Mouse (Mus musculus) bone marrow macrophage, adult 2 months (primary cell): ENCODE data around the gene Kmt5c. TPM values are rescaled to one million over a fixed set of nuclear protein-coding genes. Genes with fewer than 3 reads are reported as not detected.
A peak's percentile ranks its signal among the peaks of the same experiment; 100 is the strongest.

Source experiments
- H3K27ac ChIP-seq: 2 replicates; pipeline ENCODE4 v1.5.1; 2012; ENCODE audit warnings: low read depth, low read length; ENCODE audit not compliant: insufficient read depth
- H3K4me1 ChIP-seq: 2 replicates; pipeline ENCODE4 v1.6.1; 2012; ENCODE audit warnings: low read length; ENCODE audit not compliant: control insufficient read depth, insufficient read depth
- H3K4me3 ChIP-seq: 2 replicates; pipeline ENCODE4 v1.5.1; 2012; ENCODE audit warnings: mild to moderate bottlenecking, low read length, moderate library complexity; ENCODE audit not compliant: insufficient read depth
- CTCF ChIP-seq: IDR thresholded peaks from 2 replicates; pipeline ENCODE4 v1.5.1; 2012; ENCODE audit warnings: low read depth, mild to moderate bottlenecking, low read length, moderate library complexity
- POLR2A ChIP-seq: IDR thresholded peaks from 2 replicates; pipeline ENCODE4 v1.6.1; 2012; ENCODE audit warnings: mild to moderate bottlenecking, low read depth, low read length, borderline replicate concordance
- polyA plus RNA-seq: library from polyadenylated mRNA; stranded (reverse); fragments of >200 nt; gene quantifications from 2 replicates; pipeline ENCODE4 v1.2.4, GENCODE M21; 2012; ENCODE audit not compliant: missing spikeins, insufficient read depth, insufficient read length

The Kmt5c gene
- polyA plus RNA-seq, 1 experiment: 109 TPM

- H3K4me3 ChIP-seq: peak overlapping the region; percentile 76
- H3K4me1 ChIP-seq: peaks cover 36% of the 10 kb centered on the region
- TF ChIP-seq POLR2A (no peak), CTCF (no peak)
- peak overlapping the region; percentile 87 for H3K27ac ChIP-seq
Observed at GRCm38 (mm10) chr7:4723508-4723907, 16.4 kb upstream of the Kmt5c start.

GRCm38 (mm10) chr7:4724359-4724758 lies 15.6 kb upstream of the Kmt5c start:
- Histone ChIP-seq H3K27ac (peak overlapping the region; percentile 87), H3K4me1 (peaks cover 36% of the 10 kb centered on the region), H3K4me3 (peak overlapping the region; percentile 76)
- TF ChIP-seq CTCF (no peak), POLR2A (no peak)

- peaks cover 31% of the 10 kb centered on the region for H3K4me1 ChIP-seq
- no peak for TF ChIP-seq CTCF
- peak within 1 kb of the TSS; percentile 76 for H3K4me3 ChIP-seq
- H3K27ac ChIP-seq: peak within 1 kb of the TSS; percentile 87
Observed at GRCm38 (mm10) chr7:4725169-4725568, 14.7 kb upstream of the Kmt5c start, which contains the start of gene Tmem150b. Tmem150b (minus strand) TSS chr7:4725249.

GRCm38 (mm10) chr7:4731090-4731489 lies 8.8 kb upstream of the Kmt5c start:
- TF ChIP-seq CTCF: no peak
- TF ChIP-seq POLR2A: no peak
- H3K4me3 ChIP-seq: no peak overlapping the region

GRCm38 (mm10) chr7:4732968-4733392 lies 6.9 kb upstream of the Kmt5c start:
- Histone ChIP-seq H3K27ac (no peak overlapping the region), H3K4me3 (no peak overlapping the region), H3K4me1 (no peaks in the 10 kb centered on the region)
- TF ChIP-seq CTCF (no peak), POLR2A (no peak)

More at GRCm38 (mm10) chr7:4731090-4731489, 8.8 kb upstream of the Kmt5c start:
- Histone ChIP-seq H3K4me1 (no peaks in the 10 kb centered on the region), H3K27ac (no peak overlapping the region)

GRCm38 (mm10) chr7:4739041-4739543 lies 823 bp upstream of the Kmt5c start:
- H3K4me1 ChIP-seq: peaks cover 16% of the 10 kb centered on the region
- H3K27ac ChIP-seq: peak overlapping the region; percentile 37; the same call in 1 of the 2 replicates
- H3K4me3 ChIP-seq: peak overlapping the region; percentile 56
- TF ChIP-seq CTCF (no peak), POLR2A (no peak)

GRCm38 (mm10) chr7:4740309-4740727 lies 403 bp downstream of the Kmt5c start:
- TF ChIP-seq POLR2A (0 out of 2 replicates have a peak, but pooled peaks have one; percentile 4), CTCF (peak; percentile 28; the same call in 1 of the 2 replicates)
- H3K4me1 ChIP-seq: peaks cover 16% of the 10 kb centered on the region
- peak overlapping the region; percentile 82 for H3K4me3 ChIP-seq
- peak overlapping the region; percentile 96 for H3K27ac ChIP-seq

GRCm38 (mm10) chr7:4741151-4741550 lies 1.2 kb downstream of the Kmt5c start:
- TF ChIP-seq CTCF (no peak), POLR2A (no peak)
- peak overlapping the region; percentile 96 for H3K27ac ChIP-seq
- peak overlapping the region; percentile 82 for H3K4me3 ChIP-seq
- H3K4me1 ChIP-seq: peaks cover 16% of the 10 kb centered on the region

- Histone ChIP-seq H3K27ac (peak overlapping the region; percentile 42; the same call in 1 of the 2 replicates), H3K4me3 (peak overlapping the region; percentile 82), H3K4me1 (peaks cover 16% of the 10 kb centered on the region)
- TF ChIP-seq POLR2A (no peak), CTCF (no peak)
Observed at GRCm38 (mm10) chr7:4741672-4742481, 2.0 kb downstream of the Kmt5c start.

GRCm38 (mm10) chr7:4742482-4742819 lies 2.5 kb downstream of the Kmt5c start:
- TF ChIP-seq CTCF (no peak), POLR2A (no peak)
- no peak overlapping the region for H3K27ac ChIP-seq
- H3K4me3 ChIP-seq: no peak overlapping the region
- peaks cover 16% of the 10 kb centered on the region for H3K4me1 ChIP-seq
